Mouse (Mus musculus) layer of hippocampus, adult 2 months (tissue): ENCODE results near the gene Kremen2. TPM values are rescaled to one million over a fixed set of nuclear protein-coding genes. Genes with fewer than 3 reads are reported as not detected.
A peak's percentile ranks its signal among the peaks of the same experiment; 100 is the strongest.

ENCODE experiments used
- DNase-seq, 2 experiments: peaks; one replicate each; pipeline ENCODE4 v3.0.0; 2022; ENCODE audit warnings: low spot score in 2 of 2
- H3K27ac ChIP-seq: fragments of 200-600 bp; 2 replicates; pipeline ENCODE4 v1.8.1; 2022
- H3K4me3 ChIP-seq: fragments of 200-600 bp; 2 replicates; pipeline ENCODE4 v1.8.1; 2022; ENCODE audit warnings: mild to moderate bottlenecking
- CTCF ChIP-seq: fragments of 200-600 bp; conservative IDR thresholded peaks from 2 replicates; pipeline ENCODE4 v1.8.1; 2022; ENCODE audit warnings: antibody characterized with exemption, mild to moderate bottlenecking, moderate library complexity
- total RNA-seq, 2 experiments: library from RNA; stranded (reverse); gene quantifications; 2 replicates each; pipeline ENCODE4 v1.2.3; 2021

The Kremen2 gene
- total RNA-seq, 2 experiments from 2014 or later, result 0.23 to 0.32 TPM

GRCm38 (mm10) chr17:23739202-23740135 lies 6.2 kb downstream of the Kremen2 start:
- peak in 1 of 2 experiments; percentile 37 for DNase-seq
- H3K4me3 ChIP-seq, result peak overlapping the region; percentile 81
- TF ChIP-seq CTCF, result no peak
- peak overlapping the region; percentile 97 for H3K27ac ChIP-seq

- H3K27ac ChIP-seq, result peak overlapping the region; percentile 97
- H3K4me3 ChIP-seq, result peak overlapping the region; percentile 81
- TF ChIP-seq CTCF, result no peak
- DNase-seq, result no peak
Measured at GRCm38 (mm10) chr17:23738836-23739201, 6.8 kb downstream of the Kremen2 start.

DNA sequence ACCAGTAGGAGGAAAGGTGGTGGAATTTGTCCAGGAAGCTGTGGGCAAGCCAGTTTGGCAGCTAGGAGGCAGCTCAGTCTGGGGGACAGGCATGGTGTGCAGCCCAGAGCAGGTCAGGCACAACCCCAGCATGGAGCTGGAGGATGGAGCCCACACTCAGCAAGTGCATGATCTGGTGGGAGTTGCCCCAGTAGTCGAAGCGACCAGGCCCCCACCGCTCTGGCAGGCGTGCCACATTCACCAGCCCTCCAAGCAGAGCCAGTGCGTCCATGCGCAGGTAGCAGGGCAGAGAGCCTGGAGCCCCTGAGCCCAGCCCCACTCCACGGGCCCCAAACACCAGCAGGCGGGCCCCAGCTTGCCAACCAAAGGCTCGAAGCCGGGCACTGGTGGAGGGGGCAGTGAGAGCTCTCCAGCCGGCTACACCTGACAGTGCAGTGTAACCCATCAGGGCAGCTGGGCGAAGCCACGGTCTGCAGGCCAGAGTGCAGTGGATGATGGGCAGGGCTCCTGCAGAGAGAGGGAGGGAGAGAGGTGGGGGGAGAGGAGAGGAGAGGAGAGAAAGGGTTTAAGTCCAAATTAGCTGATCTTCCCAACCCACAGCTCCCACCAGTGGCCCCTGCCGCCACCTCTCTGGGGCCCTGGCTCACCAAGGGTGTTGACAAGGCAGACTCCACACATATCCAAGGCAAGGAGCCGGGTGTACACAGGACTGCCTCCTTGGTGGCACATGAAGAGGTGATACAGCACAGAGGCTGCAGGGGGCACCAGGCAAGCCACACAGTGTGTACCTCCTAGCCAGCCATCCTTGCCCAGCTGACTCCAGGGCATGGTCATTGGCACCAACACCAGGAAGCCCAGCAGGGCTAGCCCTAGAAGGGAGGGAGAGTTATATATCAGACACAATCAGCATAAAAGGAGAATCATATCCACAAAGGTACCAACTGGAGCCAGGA lies 7.9 kb downstream of the Kremen2 start:
- TF ChIP-seq CTCF, result peak; percentile 62
- peak overlapping the region; percentile 1; the same call in 1 of the 2 replicates for H3K4me3 ChIP-seq
- 0 out of 2 replicates have a peak overlapping the region, but pooled peaks have one; percentile 97 for H3K27ac ChIP-seq
- no peak for DNase-seq

GRCm38 (mm10) chr17:23734341-23734740 lies 11.3 kb downstream of the Kremen2 start:
- H3K4me3 ChIP-seq, result no peak overlapping the region
- no peak for DNase-seq
- H3K27ac ChIP-seq, result no peak overlapping the region
- TF ChIP-seq CTCF, result no peak

DNA sequence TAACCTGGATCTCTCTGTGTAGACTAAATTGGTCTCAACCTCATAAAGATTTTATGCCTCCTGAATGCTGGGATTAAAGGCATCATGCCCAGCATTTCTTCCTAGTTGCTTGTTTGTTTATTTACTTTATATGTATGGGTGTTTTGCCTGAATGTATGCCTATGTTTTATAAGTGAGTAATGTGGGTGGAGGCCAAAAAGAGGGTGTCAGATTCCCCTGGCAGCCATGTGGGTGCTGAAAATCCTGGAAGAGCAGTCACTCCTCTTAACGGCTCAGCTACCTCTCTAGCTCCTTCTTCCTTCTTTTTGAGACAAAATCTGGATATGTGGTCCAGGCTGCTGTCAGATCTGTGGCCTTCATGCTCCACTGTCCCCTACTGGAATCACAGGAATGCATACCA lies 15.2 kb downstream of the Kremen2 start:
- no peak for DNase-seq
- Histone ChIP-seq H3K27ac (no peak overlapping the region), H3K4me3 (no peak overlapping the region)
- TF ChIP-seq CTCF, result no peak

- TF ChIP-seq CTCF, result peak; percentile 33; the same call in 1 of the 2 replicates
- H3K27ac ChIP-seq, result peak overlapping the region; percentile 81; the same call in 1 of the 2 replicates
- H3K4me3 ChIP-seq, result peak overlapping the region; percentile 79
- DNase-seq, result peak; percentile 36 to 60
Measured at GRCm38 (mm10) chr17:23726758-23727142, 18.9 kb downstream of the Kremen2 start.

DNA sequence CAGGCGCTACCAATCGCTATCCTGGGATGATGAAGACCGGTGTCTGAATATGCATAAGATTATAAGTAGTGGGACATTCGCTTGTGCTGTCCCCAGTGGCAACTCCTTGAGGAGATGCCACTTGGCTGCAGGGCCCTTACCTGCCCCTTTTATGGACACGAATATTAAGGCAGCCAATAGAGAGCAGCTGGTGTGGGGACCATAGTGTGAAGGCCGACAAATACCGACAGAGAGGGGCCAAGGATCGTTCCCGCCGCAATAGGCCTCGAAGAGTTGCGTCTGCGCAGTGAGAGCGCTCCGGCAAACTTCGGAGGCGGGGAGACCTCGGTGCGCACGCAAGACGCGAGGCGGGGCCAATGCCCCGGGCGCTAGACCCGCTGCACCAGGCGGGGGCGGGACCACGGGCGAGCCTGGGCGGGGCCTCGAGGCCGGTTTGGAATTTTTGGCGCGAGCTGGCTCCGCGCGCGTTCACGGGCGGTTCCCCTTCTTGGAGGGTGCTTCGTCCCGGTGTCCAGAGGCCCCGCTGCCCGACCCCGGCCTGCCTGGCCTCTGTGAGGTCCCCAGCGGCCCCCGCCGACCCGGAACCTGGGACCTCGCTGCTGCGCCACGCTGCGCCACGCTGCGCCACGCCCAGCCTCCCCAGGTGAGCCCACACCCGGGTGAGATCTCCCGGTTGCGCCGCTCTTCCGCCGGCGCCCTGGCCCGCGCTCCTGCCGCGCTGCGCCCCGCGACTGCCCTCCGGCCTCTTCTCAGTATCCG lies 19.5 kb downstream of the Kremen2 start, which contains the start of gene Pkmyt1:
TSS of gene Pkmyt1 (plus strand) at position 338 of the 759 bp plus-strand sequence.
- DNase-seq, result peak; percentile 94
- peak; percentile 23 for TF ChIP-seq CTCF
- peak within 1 kb of the TSS; percentile 81 for H3K27ac ChIP-seq
- peak within 1 kb of the TSS; percentile 79 for H3K4me3 ChIP-seq

DNA sequence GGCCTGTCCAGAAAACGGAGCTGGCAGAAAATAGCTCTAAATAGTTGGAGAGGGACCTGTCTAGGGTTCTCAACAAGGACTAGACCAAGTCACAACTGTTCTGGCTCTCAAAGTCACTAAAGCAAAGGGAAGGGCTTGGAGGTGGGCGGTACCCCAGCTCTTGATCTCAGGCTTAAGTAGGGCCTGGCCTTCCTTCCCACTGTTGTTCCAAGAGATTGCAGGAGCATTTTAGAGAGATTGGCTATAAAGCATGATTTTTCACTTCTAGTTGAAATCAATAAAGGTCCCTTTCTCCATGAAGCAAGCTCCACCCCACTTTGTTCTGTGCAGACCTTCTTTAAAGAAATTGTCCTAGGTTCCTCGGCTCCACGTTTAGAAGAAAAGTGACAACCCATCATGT lies 20.2 kb downstream of the Kremen2 start:
- no peak for TF ChIP-seq CTCF
- peak overlapping the region; percentile 65 for H3K27ac ChIP-seq
- H3K4me3 ChIP-seq, result peak overlapping the region; percentile 79; the same call in 1 of the 2 replicates
- no peak for DNase-seq

DNA sequence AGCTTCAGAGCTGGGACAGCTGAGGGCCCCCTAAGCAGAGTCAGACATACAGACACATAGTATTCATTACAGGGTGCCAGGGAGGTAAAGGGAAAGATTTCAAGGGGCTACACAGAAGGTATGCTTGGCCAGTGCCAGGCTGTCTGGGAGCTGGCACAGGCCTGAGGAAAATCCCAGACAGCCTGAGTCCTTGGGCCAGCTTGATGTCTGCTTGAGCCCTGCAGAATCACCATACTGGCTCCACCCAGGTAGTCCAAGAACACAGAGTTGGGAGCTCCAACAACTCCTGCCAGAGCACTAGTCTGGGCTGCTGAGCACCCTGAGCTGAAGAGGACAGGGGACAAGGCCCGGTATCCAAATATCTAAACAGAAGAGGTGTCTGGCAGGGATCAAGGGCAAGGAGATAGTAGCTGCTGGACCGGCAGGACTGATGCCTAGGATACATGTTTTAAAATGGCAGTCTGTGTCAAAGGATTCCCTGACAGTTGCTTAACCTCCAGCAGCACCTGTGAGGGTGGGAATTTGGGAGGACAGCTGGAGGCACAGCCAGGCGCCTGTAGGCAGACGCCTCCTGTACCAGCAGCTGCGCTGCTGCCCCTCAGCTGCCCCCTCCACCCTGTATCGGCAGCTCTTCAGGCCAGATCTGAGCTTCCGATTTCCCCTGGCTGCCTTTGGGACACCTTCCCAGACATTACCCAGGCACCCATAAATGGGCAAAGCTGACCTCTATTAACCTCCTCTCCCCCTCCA lies 23.1 kb downstream of the Kremen2 start, which contains the start of gene 1520401A03Rik:
TSS of gene 1520401A03Rik (minus strand) at position 408 of the 750 bp plus-strand sequence.
- no peak for TF ChIP-seq CTCF
- DNase-seq, result no peak
- no peak within 1 kb of the TSS for H3K4me3 ChIP-seq

DNA sequence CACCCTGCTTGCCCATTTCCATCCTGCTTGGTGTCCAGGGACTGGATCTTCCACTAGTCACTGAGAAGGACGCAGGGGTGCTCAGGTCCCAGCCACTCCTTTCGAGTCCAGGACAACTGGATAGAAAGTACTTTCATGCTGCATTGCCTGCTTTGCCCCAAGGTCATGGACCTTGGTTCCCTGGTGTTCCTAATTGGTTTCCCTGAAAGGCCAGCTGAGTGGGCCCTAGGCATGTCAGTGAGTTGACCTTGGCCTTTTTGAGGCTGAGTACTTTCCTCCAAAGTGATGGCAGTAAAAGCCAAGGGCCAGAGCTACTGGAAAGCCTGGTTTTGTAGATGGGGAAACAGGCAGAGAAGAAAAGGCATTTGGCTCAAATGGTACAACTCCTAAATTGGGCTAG lies 23.7 kb downstream of the Kremen2 start:
- no peak overlapping the region for H3K4me3 ChIP-seq
- DNase-seq, result no peak
- no peak for TF ChIP-seq CTCF
- no peak overlapping the region for H3K27ac ChIP-seq

More for the DNA sequence above, 23.1 kb downstream of the Kremen2 start, which contains the start of gene 1520401A03Rik:
- H3K27ac ChIP-seq, result no peak within 1 kb of the TSS

DNA sequence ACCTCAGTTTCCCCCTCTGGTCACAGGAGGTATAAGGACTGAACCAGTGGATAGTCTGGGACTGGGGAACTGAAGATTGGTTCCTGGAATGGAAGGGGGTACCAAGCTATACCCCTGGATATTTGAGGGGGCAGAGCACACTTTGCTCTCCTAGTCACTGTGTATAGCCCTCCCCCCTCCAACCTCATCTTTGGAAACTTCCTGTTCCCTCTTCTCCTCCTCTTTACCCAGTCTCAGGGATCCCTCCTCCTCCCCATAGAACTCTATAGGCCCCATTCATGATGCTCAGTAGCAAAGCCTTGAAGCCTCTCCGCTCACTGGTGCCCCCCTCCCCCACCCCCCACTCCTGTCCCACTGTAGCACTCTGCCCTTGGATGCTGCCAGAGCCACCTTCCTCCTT lies 26.2 kb downstream of the Kremen2 start:
- no peak for DNase-seq
- Histone ChIP-seq H3K27ac (no peak overlapping the region), H3K4me3 (no peak overlapping the region)
- no peak for TF ChIP-seq CTCF

DNA sequence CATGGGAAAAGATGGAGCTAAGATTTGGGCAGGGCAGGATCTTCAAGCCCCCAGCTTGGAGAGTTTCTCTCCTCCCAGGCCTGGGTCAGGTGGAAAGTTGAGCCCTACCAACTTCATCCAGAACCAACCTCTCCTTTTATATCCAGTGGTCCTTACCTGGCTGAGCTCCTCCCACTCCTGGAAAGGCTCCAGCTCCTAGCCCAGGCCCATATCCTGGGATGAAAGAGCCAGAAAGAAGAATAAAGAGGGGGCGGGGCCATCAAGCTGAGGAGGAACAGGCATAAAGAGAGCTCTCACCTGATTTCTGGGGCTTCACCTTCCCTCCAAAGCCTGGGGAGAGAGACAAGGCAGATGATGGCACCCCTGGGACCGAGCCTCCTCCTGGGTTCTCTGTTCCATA lies 28.6 kb downstream of the Kremen2 start:
- Histone ChIP-seq H3K4me3 (no peak overlapping the region), H3K27ac (no peak overlapping the region)
- no peak for TF ChIP-seq CTCF
- DNase-seq, result no peak
